Mouse (Mus musculus): ENCODE measurements around the gene Kcnmb1. TPM values are rescaled to one million over a fixed set of nuclear protein-coding genes. Genes with fewer than 3 reads are reported as not detected.

The Kcnmb1 gene
- total RNA-seq, 2 experiments from 2014 or later: 0.16 to 0.26 TPM

DNA sequence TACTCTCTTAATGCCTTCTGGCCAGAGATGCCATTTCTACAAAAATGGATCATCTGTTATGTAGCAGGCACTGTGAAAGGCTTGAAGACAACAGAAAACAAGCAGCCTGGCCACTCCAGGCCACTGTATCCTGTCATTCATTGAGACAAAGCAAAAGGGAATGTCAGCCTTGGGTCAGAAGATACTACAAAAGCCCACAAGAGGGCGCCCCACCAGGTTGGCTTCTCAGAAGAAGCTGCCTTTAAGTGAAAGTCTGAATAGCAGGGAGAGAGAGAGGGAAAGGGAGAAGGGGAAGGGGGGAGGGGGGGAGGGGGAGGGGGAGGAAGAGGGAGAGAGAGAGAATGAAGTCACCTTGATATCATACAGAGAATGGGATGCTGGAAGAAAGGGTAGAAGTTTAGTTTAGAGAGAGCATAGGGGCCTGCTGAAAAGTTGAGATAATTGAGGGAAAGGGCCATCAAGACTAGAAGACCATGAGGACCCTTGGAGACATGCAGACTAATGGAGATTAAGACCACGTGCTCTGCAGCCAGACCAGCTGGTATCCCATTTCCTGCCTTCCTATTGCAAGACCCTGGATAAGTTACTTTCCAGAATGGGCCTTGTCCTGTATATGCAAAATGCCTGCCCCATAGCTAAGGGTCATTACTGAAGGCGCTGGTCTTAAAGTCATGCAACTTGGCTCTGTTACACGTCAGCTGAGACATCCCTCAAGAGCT lies 18.6 kb upstream of the Kcnmb1 start:
- no peak for DNase-seq (ENCODE audit: low spot score in 2 of 2)

DNA sequence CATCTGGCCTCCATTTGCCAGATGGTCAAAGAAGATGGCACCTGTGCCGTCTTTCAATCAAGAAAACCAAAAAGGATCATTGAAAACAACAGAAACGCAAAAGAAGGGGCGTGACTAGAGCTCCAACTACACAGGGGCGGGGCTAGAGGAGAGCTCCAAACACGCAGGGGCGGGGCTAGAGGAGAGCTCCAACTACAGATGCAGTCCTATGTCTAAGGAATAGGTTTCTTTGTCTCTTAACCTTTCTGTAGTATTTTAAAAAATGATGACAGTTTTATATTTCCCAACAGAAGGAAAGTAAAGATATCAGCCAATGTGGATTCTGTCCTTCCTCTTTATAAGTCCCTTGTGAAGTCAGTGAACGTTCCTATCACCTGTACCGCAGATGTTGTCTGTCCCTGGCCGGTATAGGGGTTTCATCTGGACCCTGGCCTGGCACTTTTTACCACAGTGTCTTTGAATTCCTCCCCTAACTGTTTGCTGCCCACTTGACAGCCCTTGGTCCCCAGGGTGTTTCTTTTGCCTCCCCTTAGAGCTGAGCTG lies 18.0 kb upstream of the Kcnmb1 start:
- no peak for DNase-seq (ENCODE audit: low spot score in 2 of 2)

GRCm38 (mm10) chr11:33946501-33946900 lies 16.3 kb upstream of the Kcnmb1 start:
- DNase-seq (ENCODE audit: low spot score in 2 of 2): no peak

- DNase-seq (ENCODE audit: low spot score in 2 of 2): no peak
These were observed 11.7 kb upstream of the Kcnmb1 start for GRCm38 (mm10) chr11:33951155-33951554.

GRCm38 (mm10) chr11:33951684-33952625 lies 10.9 kb upstream of the Kcnmb1 start:
- no peak for DNase-seq (ENCODE audit: low spot score in 2 of 2)

GRCm38 (mm10) chr11:33955982-33956381 lies 6.8 kb upstream of the Kcnmb1 start:
- DNase-seq (ENCODE audit: low spot score in 2 of 2): no peak

DNA sequence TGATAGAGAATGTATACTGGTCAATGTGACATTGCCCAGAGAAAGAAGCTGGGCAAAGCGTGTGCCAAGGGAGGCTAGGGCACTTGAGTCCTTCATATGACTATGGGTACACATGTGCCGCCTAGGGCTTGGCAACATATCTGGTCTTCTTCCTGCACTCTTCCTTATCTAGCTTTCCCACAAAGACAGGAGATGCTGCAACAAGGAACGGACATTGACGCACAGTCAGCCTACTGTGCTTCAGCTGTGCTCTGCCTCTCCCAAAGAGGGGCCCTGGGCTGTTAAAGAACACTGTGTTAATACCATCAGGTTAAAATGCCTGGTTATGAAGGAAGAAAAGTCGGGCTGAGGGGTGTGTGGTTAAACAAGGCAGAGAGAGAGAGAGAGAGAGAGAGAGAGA lies 6.2 kb upstream of the Kcnmb1 start:
- no peak for DNase-seq (ENCODE audit: low spot score in 2 of 2)

DNA sequence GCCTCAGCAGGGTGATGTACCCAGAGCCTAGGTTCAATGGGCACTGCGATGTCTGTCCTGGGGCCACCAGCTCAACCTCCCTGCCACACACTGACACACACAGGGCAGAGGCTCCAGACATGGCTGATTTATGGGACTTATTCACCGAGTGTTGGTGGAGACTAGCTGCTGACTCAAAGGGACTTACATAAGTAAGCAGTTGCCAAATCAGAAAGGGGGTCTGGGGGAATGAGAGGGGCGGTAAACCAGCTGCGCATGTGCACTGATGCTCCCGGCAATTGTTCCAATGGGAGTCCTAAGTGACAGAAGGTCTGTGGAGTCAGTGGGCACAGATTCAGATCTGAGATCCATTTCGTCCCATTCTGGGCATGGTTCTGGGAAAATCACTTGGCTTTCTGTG lies 5.2 kb upstream of the Kcnmb1 start:
- peak in 1 of 2 experiments; percentile 67 for DNase-seq (ENCODE audit: low spot score in 2 of 2)

DNA sequence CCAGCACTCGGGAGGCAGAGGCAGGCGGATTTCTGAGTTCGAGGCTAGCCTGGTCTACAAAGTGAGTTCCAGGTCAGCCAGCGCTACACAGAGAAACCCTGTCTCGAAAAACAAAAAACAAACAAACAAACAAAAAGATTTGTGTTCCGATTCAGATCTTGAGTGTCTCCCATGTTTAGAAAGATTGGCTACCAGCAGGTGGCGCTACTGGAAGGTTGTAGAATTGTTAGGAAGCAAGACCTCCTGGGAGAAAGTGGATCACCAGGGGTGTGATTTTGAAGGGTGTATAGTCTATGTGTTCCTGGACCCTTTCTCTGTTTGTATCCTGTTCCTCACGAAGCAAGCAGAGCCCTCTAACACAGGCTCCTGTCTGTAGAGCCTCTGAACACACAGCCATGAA lies 4.1 kb upstream of the Kcnmb1 start:
- DNase-seq (ENCODE audit: low spot score in 2 of 2): peak in 1 of 2 experiments; percentile 25

DNA sequence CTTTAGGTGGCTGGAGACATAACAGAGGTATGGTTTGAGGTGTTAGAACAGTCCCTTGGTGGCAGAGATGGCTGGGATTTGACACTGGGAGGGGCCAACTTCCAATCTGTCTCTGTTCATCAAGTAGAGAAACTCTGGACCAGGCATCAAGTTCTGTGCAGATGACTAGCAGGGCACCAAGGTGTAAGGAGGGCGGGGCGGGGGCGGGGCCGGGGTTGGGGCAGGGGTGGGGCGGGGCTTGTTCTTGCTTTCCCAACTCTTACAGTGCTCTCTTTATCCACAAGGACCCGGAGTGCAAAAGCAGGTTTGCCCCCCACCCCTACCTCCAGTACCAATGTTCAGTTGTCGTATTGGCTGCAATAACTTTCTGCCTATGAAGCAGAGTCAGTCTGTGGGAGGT lies 635 bp upstream of the Kcnmb1 start:
- no peak for DNase-seq (ENCODE audit: low spot score in 2 of 2)

DNA sequence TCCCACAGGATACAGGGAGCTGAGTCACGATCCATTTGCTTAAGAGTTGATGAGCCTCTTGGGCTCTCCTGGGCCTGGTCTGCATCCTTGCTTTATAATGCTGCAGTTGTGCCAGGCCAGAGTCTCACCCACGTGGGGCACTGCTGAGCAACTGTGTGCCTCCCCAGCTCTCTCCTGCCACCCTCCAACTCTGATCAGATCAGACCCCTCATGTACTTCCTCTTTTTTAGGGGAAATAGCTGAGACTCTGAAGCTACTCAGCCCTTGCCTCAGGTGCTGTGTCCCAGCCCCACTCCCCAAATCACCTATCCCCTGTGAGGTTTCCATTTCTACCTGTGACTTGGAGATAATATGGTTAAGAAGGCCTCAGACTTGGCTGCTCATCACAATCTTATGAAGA lies 2.6 kb downstream of the Kcnmb1 start:
- DNase-seq (ENCODE audit: low spot score in 2 of 2): no peak

GRCm38 (mm10) chr11:33967708-33968107 lies 4.9 kb downstream of the Kcnmb1 start:
- no peak for DNase-seq (ENCODE audit: low spot score in 2 of 2)

- no peak for DNase-seq (ENCODE audit: low spot score in 2 of 2)
These were observed 6.4 kb downstream of the Kcnmb1 start for GRCm38 (mm10) chr11:33969199-33969598.

DNA sequence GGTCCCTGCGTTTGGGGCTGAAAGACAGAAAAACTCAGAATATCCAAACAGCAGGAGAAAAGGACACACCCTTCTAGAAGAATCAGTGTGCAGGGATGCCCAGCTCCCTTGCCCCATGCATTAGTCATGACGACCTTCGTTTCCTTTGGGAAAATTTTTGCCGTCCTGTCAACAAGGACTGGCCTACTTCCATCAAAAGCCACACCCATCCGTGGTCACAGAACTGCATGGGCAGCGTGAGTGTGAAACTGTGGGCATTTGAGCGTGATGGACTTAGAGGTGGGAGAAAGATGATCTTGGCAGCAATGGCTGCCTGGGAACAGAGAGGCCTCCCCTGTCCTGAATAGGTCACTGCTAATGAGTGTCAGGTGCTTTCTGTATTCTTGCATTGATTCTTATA lies 9.3 kb downstream of the Kcnmb1 start:
- DNase-seq (ENCODE audit: low spot score in 2 of 2): no peak

DNA sequence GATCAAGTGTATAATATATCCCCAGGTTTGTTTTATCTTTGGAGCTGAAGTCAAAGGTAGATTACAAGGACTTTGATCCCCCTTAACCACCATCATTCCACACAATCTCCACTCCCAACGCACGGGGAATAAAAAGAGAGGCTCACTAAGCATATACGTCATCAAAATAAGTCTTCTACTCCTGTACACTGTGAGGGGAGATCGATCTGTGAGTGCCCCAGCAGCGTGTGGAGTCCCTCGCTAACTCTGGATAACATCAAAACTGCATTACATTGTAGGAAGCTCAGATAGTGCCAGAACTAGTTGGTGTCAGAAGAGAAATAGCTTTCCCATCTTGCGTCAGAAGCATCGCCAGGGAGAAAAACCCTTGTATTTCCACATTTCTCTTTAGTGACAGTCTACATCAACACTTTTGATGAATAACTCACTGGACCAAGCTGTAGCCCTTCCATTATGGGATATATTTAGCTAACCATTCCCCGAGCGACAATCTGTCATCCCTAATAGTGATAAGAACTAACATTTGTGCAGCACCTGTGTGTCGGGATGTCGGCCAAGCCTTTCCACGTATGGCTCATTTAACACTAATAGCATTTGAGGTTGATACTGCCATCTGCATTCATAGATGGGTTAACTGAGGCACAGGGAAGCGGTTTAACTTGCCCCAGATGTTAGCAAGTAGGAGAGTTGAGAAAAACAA lies 11.7 kb downstream of the Kcnmb1 start:
- DNase-seq (ENCODE audit: low spot score in 2 of 2): peak; percentile 10 to 36

DNA sequence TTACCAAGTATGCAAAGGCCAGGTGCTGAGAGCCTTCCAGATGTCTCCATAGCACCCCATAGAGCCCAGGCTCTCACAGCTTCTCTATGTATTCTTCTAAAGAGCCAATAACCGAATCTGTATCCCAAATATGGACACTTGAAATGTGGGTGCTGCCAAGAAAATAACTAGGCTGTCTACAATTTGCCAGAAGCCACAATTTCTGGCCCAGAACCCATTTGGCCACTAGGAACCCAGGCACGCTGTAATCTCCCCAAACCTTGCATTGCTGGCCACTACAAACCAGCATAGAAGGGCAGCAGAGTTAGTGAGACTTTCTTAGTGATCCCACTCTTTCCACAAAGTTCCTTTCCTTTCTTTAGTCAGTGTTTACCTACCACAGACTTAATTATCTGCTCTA lies 12.3 kb downstream of the Kcnmb1 start:
- DNase-seq (ENCODE audit: low spot score in 2 of 2): no peak

DNA sequence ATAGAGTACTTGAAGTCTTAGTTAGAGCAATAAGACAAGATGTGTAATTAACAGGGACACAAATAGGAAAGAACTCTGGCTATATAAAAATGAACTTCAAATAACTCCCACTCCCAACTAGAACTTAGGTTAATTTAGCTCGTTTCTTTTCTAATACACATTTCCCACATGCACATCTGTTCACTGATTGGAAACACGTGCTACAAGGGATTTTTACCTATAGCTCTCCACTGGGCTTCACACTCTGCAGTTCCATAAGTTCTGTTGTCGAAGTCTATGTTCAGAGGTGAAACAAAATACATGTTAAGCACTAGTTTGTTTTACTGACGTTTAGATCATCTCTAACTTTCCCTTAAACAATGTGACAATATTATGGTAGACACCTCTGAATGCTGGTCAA lies 17.3 kb downstream of the Kcnmb1 start:
- DNase-seq (ENCODE audit: low spot score in 2 of 2): no peak

- no peak for DNase-seq (ENCODE audit: low spot score in 2 of 2)
These were observed 23.7 kb downstream of the Kcnmb1 start for GRCm38 (mm10) chr11:33986525-33986924.

- DNase-seq (ENCODE audit: low spot score in 2 of 2): no peak
These were observed 27.2 kb downstream of the Kcnmb1 start for GRCm38 (mm10) chr11:33990002-33990401.

DNA sequence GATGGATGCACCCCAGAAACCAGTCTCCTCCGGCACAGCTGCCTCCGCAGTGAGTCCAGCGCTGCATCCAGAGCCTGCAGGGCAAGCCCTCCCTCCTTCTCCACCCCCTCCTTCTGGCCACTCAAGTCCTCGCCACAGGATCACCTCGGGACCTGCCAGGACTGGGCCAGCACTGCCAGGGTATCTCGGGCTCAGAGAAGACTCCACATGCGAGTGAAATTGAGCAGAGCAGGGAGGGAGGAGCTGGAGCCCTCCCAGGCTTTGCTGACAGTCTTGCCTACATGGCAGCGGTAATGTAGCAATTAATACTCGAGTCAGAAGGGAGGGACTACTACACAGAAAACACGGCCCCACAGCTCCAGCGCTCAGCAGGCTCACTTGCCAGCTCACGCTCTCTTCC lies 30.1 kb downstream of the Kcnmb1 start, which contains the start of gene Kcnip1:
Gene Kcnip1 (minus strand): TSS at position 215 of the 400 bp plus-strand sequence.
- DNase-seq (ENCODE audit: low spot score in 2 of 2): peak in 1 of 2 experiments; percentile 12

GRCm38 (mm10) chr11:33993496-33993895 lies 30.7 kb downstream of the Kcnmb1 start:
- DNase-seq (ENCODE audit: low spot score in 2 of 2): no peak
